Mouse (Mus musculus) CD4-positive, CD25-positive, alpha-beta regulatory T cell, adult 4 months (primary cell): Measurements from ENCODE around the gene Macc1. TPM values are rescaled to one million over a fixed set of nuclear protein-coding genes. Genes with fewer than 3 reads are reported as not detected.

Source experiments
- ATAC-seq: one replicate; pipeline ENCODE4 v1.8.0; 2017
- polyA plus RNA-seq, 2 experiments: library from polyadenylated mRNA; unstranded; fragments of 100-300 nt; shearing (Covaris generic); gene quantifications; one replicate each; pipeline ENCODE4 v1.2.1; 2017

Macc1 gene
- polyA plus RNA-seq, 2 experiments from 2014 or later, result not detected

DNA sequence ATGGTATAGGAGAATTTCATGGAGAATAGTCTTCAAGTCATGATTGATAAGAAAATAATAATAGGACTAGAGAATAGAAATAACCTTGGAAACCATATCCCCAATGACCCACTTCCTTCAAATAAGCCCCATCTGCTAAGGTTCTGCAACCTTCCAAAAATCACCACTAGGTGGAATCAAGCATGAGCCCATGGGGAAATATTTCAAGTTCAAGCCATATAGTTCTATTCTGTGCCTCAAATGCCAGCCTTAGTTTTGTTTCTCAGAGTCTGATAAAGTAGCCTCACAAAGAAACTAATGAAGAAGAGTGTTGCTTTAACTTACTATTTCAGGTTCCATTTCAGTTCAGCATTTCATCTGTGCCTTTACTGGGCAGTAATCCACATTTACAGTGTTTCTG, 197.1 kb downstream of the Macc1 start:
- no peak for ATAC-seq

Other genes with a start within 250 kb of the Macc1 start
- 10 to 100 TPM; 21.4 to 28.0 TPM for gene Itgb8, start 75.5 kb upstream of the Macc1 start, polyA plus RNA-seq